Comparison of ENCODE assay signal across 30 mouse cellular contexts in the genomic region with DNA sequence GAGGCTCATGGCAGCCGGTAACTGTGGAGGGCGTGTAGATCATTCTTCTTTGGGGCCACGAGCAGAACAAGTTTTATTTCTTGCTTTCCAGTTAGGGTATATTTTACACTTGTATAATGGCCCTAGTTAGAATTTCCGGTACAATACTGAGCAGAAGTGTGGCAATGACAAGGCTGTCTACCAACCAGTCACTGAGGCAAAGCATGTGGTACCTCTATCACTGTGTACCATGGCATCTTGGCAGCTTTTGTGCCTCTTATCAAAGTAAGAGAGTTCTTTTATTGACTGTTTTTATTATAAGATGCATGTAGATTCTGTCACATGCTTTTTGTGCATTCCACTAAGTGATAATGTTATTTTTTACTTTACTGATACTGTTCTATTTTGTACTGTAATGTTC. TPM values are rescaled to one million over a fixed set of nuclear protein-coding genes. Genes with fewer than 3 reads are reported as not detected.
"Had no signal": no experiment of that assay in that cellular context is flagged by ENCODE, and none has a peak within 500 bp of the region (broad histone marks: within the 10 kb centered on the region; RNA-seq: fewer than 3 reads in every experiment).

No protein-coding gene starts in this region.

- H3K27ac ChIP-seq: embryonic facial prominence, embryonic 10.5 days; embryonic facial prominence, embryonic 12.5 days; embryonic facial prominence, embryonic 13.5 days; embryonic facial prominence, embryonic 15.5 days; forebrain, embryonic 10.5 days; forebrain, embryonic 12.5 days; forebrain, embryonic 13.5 days; forebrain, embryonic 15.5 days; gastrocnemius, adult 2 months; heart, adult 2 months had no signal

- H3K9ac ChIP-seq: embryonic facial prominence, embryonic 12.5 days; embryonic facial prominence, embryonic 13.5 days; embryonic facial prominence, embryonic 15.5 days; forebrain, embryonic 12.5 days; forebrain, embryonic 13.5 days; forebrain, embryonic 15.5 days; forebrain, postnatal 0 days had no signal

- H3K4me3 ChIP-seq: embryonic facial prominence, embryonic 10.5 days; embryonic facial prominence, embryonic 12.5 days; embryonic facial prominence, embryonic 13.5 days; embryonic facial prominence, embryonic 15.5 days; erythroblast, embryonic 14.5 days; forebrain, embryonic 10.5 days; forebrain, embryonic 12.5 days; forebrain, embryonic 13.5 days; forebrain, embryonic 15.5 days; gastrocnemius, adult 2 months; heart, adult 2 months had no signal

- H3K9me3 ChIP-seq: embryonic facial prominence, embryonic 10.5 days; embryonic facial prominence, embryonic 12.5 days; embryonic facial prominence, embryonic 13.5 days; embryonic facial prominence, embryonic 15.5 days; forebrain, embryonic 10.5 days; forebrain, embryonic 12.5 days; forebrain, embryonic 13.5 days; forebrain, embryonic 15.5 days had no signal

- ATAC-seq: forebrain, embryonic 13.5 days; forebrain, embryonic 14.5 days; forebrain, embryonic 15.5 days; forebrain, embryonic 16.5 days; forebrain, postnatal 0 days had no signal

- H3K4me1 ChIP-seq: embryonic facial prominence, embryonic 10.5 days; embryonic facial prominence, embryonic 13.5 days; embryonic facial prominence, embryonic 15.5 days; forebrain, embryonic 10.5 days; forebrain, embryonic 12.5 days; forebrain, embryonic 13.5 days; forebrain, embryonic 15.5 days had no signal

- H3K27me3 ChIP-seq: embryonic facial prominence, embryonic 12.5 days; embryonic facial prominence, embryonic 13.5 days; embryonic facial prominence, embryonic 15.5 days; forebrain, embryonic 12.5 days; forebrain, embryonic 13.5 days; forebrain, embryonic 15.5 days had no signal

- DNase-seq: cerebellum, adult 2 months; cerebellum, adult 8-10 months; cerebellum, adult 9-10 months; cerebellum, adult 9-11 months; cerebellum, postnatal 10 days; cerebellum, postnatal 14 days; cerebellum, postnatal 25 days; cerebellum, postnatal 36 days; embryo, embryonic 11 days; forebrain, postnatal 0 days; gastrocnemius, adult 2 months; gastrocnemius, postnatal 10 days; gastrocnemius, postnatal 14 days; gastrocnemius, postnatal 25 days; gastrocnemius, postnatal 36 days; heart, adult 11 months; heart, adult 18-20 months; heart, adult 2 months had no signal

- H3K4me2 ChIP-seq: embryonic facial prominence, embryonic 12.5 days; embryonic facial prominence, embryonic 13.5 days; embryonic facial prominence, embryonic 15.5 days; forebrain, embryonic 12.5 days; forebrain, embryonic 13.5 days; forebrain, embryonic 15.5 days had no signal

- H3K36me3 ChIP-seq: embryonic facial prominence, embryonic 10.5 days; embryonic facial prominence, embryonic 12.5 days; embryonic facial prominence, embryonic 13.5 days; embryonic facial prominence, embryonic 15.5 days; forebrain, embryonic 10.5 days; forebrain, embryonic 12.5 days; forebrain, embryonic 15.5 days had no signal

RNA-seq across cellular contexts. Expression of gene Cubn, which starts 46.5 kb away (rescaled TPM):
- total RNA-seq: granulocyte monocyte progenitor cell, adult 5-6 weeks had no signal
- polyA plus RNA-seq: erythroblast, embryonic 14.5 days had no signal
